Mouse (Mus musculus): ENCODE measurements at regions not wholly inside any gene's neighbourhood (a gene's known extent, or its start where the extent isn't known, plus 50 kb on each side); places are given as distances from the start of the nearest gene placed in this dataset.

- TF ChIP-seq CTCF (IDR thresholded peaks at IDR 0.05; ENCODE audit: low read depth) (no peak), EP300 (IDR thresholded peaks at IDR 0.05; ENCODE audit: low read depth) (no peak)
- Histone ChIP-seq H3K27me3 (ENCODE audit: control insufficient read depth, insufficient read depth, low read length) (no peaks in the 10 kb centered on the region), H3K36me3 (replicated peaks; ENCODE audit: control insufficient read depth, insufficient read depth, low read depth) (no peaks in the 10 kb centered on the region), H3K4me3 (ENCODE audit: insufficient read depth in 1 of 2, low read depth in 2 of 2, low read length in 2 of 2) (no peak overlapping the region), H3K27ac (no peak overlapping the region), H3K9ac (replicated peaks) (no peak overlapping the region), H3K4me1 (replicated peaks; ENCODE audit: control insufficient read depth in 2 of 2, insufficient read depth in 2 of 2, low read length in 1 of 2) (no peaks in the 10 kb centered on the region), H3K4me2 (ENCODE audit: low read depth) (no peak overlapping the region), H3K9me3 (ENCODE audit: control insufficient read depth, low read length) (no peaks in the 10 kb centered on the region)
- ATAC-seq (ENCODE audit: insufficient read depth) (no peak), DNase-seq (ENCODE audit: low read depth in 3 of 3, low spot score in 3 of 3) (no peak)
- 58% methylated on average over 6 of the region's 6 CpGs for WGBS (ENCODE audit: insufficient replicate concordance)
These were observed 327.9 kb downstream of the Plk2 start for GRCm38 (mm10) chr13:110722752-110723151.

- Histone ChIP-seq H3K9me3 (ENCODE audit: control insufficient read depth, low read length) (no peaks in the 10 kb centered on the region), H3K27me3 (ENCODE audit: control insufficient read depth, insufficient read depth, low read length) (no peaks in the 10 kb centered on the region), H3K36me3 (replicated peaks; ENCODE audit: control insufficient read depth, insufficient read depth, low read depth) (no peaks in the 10 kb centered on the region), H3K27ac (no peak overlapping the region), H3K4me2 (ENCODE audit: low read depth) (no peak overlapping the region), H3K4me1 (replicated peaks; ENCODE audit: control insufficient read depth in 2 of 2, insufficient read depth in 2 of 2, low read length in 1 of 2) (no peaks in the 10 kb centered on the region), H3K9ac (replicated peaks) (no peak overlapping the region), H3K4me3 (ENCODE audit: insufficient read depth in 1 of 2, low read depth in 2 of 2, low read length in 2 of 2) (no peak overlapping the region)
- 52% methylated on average over 2 of the region's 2 CpGs for WGBS (ENCODE audit: insufficient replicate concordance)
- DNase-seq (ENCODE audit: low read depth in 3 of 3, low spot score in 3 of 3) (no peak), ATAC-seq (ENCODE audit: insufficient read depth) (no peak)
- no peak for TF ChIP-seq CTCF (IDR thresholded peaks at IDR 0.05; ENCODE audit: low read depth)
- TF ChIP-seq EP300 (IDR thresholded peaks at IDR 0.05; ENCODE audit: low read depth) = no peak
These were observed 330.0 kb downstream of the Plk2 start for GRCm38 (mm10) chr13:110724836-110725235.

- no peak overlapping the region for H3K4me2 ChIP-seq (ENCODE audit: low read depth)
- H3K36me3 ChIP-seq (replicated peaks; ENCODE audit: control insufficient read depth, insufficient read depth, low read depth) = no peaks in the 10 kb centered on the region
- H3K9me3 ChIP-seq (ENCODE audit: control insufficient read depth, low read length) = no peaks in the 10 kb centered on the region
- 31% methylated on average over 3 of the region's 3 CpGs for whole genome bisulfite sequencing (ENCODE audit: insufficient replicate concordance)
- H3K4me3 ChIP-seq (ENCODE audit: insufficient read depth in 1 of 2, low read depth in 2 of 2, low read length in 2 of 2) = no peak overlapping the region
- TF ChIP-seq CTCF (IDR thresholded peaks at IDR 0.05; ENCODE audit: low read depth) (no peak), EP300 (IDR thresholded peaks at IDR 0.05; ENCODE audit: low read depth) (no peak)
- no peak overlapping the region for H3K9ac ChIP-seq (replicated peaks)
- no peaks in the 10 kb centered on the region for H3K27me3 ChIP-seq (ENCODE audit: control insufficient read depth, insufficient read depth, low read length)
- H3K27ac ChIP-seq = no peak overlapping the region
- no peaks in the 10 kb centered on the region for H3K4me1 ChIP-seq (replicated peaks; ENCODE audit: control insufficient read depth in 2 of 2, insufficient read depth in 2 of 2, low read length in 1 of 2)
- DNase-seq (ENCODE audit: low read depth in 3 of 3, low spot score in 3 of 3) (no peak), ATAC-seq (ENCODE audit: insufficient read depth) (no peak)
These were observed 331.0 kb downstream of the Plk2 start for GRCm38 (mm10) chr13:110725821-110726220.

- Histone ChIP-seq H3K4me2 (ENCODE audit: low read depth) (no peak overlapping the region), H3K27ac (no peak overlapping the region), H3K9me3 (ENCODE audit: control insufficient read depth, low read length) (no peaks in the 10 kb centered on the region), H3K27me3 (ENCODE audit: control insufficient read depth, insufficient read depth, low read length) (no peaks in the 10 kb centered on the region), H3K36me3 (replicated peaks; ENCODE audit: control insufficient read depth, insufficient read depth, low read depth) (no peaks in the 10 kb centered on the region), H3K4me1 (replicated peaks; ENCODE audit: control insufficient read depth in 2 of 2, insufficient read depth in 2 of 2, low read length in 1 of 2) (no peaks in the 10 kb centered on the region), H3K9ac (replicated peaks) (no peak overlapping the region), H3K4me3 (ENCODE audit: insufficient read depth in 1 of 2, low read depth in 2 of 2, low read length in 2 of 2) (no peak overlapping the region)
- TF ChIP-seq EP300 (IDR thresholded peaks at IDR 0.05; ENCODE audit: low read depth) = no peak
- no peak for TF ChIP-seq CTCF (IDR thresholded peaks at IDR 0.05; ENCODE audit: low read depth)
- ATAC-seq (ENCODE audit: insufficient read depth) (no peak), DNase-seq (ENCODE audit: low read depth in 3 of 3, low spot score in 3 of 3) (no peak)
- WGBS (ENCODE audit: insufficient replicate concordance) = 48% methylated on average over 5 of the region's 5 CpGs
These were observed 340.7 kb downstream of the Plk2 start for GRCm38 (mm10) chr13:110735511-110735910.

GRCm38 (mm10) chr13:110741576-110742206 is 346.8 kb downstream of the Plk2 start:
- no peak for DNase-seq (ENCODE audit: low read depth in 3 of 3, low spot score in 3 of 3)

More at GRCm38 (mm10) chr13:110741576-110742206, 346.8 kb downstream of the Plk2 start:
- H3K9ac ChIP-seq (replicated peaks) = no peak overlapping the region
- no peaks in the 10 kb centered on the region for H3K36me3 ChIP-seq (replicated peaks; ENCODE audit: control insufficient read depth, insufficient read depth, low read depth)
- H3K27ac ChIP-seq = no peak overlapping the region
- no peaks in the 10 kb centered on the region for H3K9me3 ChIP-seq (ENCODE audit: control insufficient read depth, low read length)
- TF ChIP-seq EP300 (IDR thresholded peaks at IDR 0.05; ENCODE audit: low read depth) (no peak), CTCF (IDR thresholded peaks at IDR 0.05; ENCODE audit: low read depth) (no peak)
- H3K27me3 ChIP-seq (ENCODE audit: control insufficient read depth, insufficient read depth, low read length) = no peaks in the 10 kb centered on the region
- no peaks in the 10 kb centered on the region for H3K4me1 ChIP-seq (replicated peaks; ENCODE audit: control insufficient read depth in 2 of 2, insufficient read depth in 2 of 2, low read length in 1 of 2)
- H3K4me2 ChIP-seq (ENCODE audit: low read depth) = no peak overlapping the region
- 63% methylated on average over 11 of the region's 11 CpGs for WGBS (ENCODE audit: insufficient replicate concordance)
- no peak overlapping the region for H3K4me3 ChIP-seq (ENCODE audit: insufficient read depth in 1 of 2, low read depth in 2 of 2, low read length in 2 of 2)
- no peak for ATAC-seq (ENCODE audit: insufficient read depth)
